ENCODE assay signal across 8 mouse cellular contexts in the genomic region with DNA sequence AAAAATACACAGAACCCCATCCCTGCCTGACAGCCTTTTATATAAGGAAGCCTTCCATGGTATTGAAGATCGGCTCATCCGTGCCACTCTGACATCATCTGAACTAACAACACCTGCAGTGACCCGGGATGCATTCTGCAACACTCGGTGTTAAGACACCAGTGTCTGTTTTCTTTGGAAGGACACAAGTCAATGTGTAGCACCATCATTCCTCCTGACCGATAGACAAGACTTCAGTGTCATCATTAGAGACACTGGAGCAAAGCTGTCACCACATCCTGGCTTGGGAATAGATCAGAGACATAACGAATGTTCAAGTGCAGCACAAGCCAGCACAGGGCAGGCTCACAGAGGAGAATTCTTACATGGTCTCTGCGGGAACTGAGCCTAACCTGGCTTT.
"Had no signal": no experiment of that assay in that cellular context is flagged by ENCODE, and none has a peak within 500 bp of the region (broad histone marks: within the 10 kb centered on the region; RNA-seq: fewer than 3 reads in every experiment).

No protein-coding gene starts in this region.

- H3K27ac ChIP-seq: layer of hippocampus, adult 2 months; limb, embryonic 13.5 days; liver, embryonic 14.5 days; midbrain, embryonic 12.5 days had no signal

- H3K27me3 ChIP-seq: midbrain, embryonic 12.5 days had no signal

- H3K4me3 ChIP-seq: layer of hippocampus, adult 2 months; limb, embryonic 13.5 days; midbrain, embryonic 12.5 days had no signal

- H3K9ac ChIP-seq: limb, embryonic 13.5 days; liver, embryonic 14.5 days; midbrain, embryonic 12.5 days had no signal

- H3K4me2 ChIP-seq: limb, embryonic 13.5 days; midbrain, embryonic 12.5 days had no signal

- H3K9me3 ChIP-seq: limb, embryonic 13.5 days; midbrain, embryonic 12.5 days had no signal

- DNase-seq: right cerebral cortex, postnatal 14 days; thymus, adult 2 months; thymus, postnatal 25 days had no signal

- ATAC-seq: midbrain, embryonic 16.5 days had no signal

- H3K36me3 ChIP-seq: limb, embryonic 13.5 days; midbrain, embryonic 12.5 days had no signal
